Mouse (Mus musculus): ENCODE measurements around the gene H3f3b.

DNA sequence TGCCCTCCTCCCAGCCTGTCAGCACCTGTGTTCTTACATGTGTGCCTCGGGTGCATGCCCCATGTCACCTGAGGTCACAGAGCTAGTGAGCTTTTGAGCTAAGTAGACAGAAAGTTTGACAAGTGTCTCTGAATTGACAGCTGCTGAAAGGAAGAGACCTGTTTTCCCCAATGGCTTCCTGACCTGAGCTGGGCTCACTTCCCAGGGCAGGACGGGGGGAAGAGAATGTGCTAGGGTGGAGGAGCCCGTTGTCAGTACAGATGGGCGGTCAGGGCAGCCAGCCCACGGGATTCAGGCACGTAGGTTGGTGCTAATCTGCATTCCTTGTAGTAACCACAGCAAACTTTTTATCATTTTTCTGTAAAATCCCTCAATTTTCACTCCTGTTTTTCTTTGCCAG, 12.8 kb upstream of the H3f3b start:
- TF ChIP-seq POLR2A (IDR thresholded peaks at IDR 0.05; ENCODE audit: extremely low read depth, insufficient read depth, low read length) (no peak), CTCF (IDR thresholded peaks at IDR 0.05; ENCODE audit: extremely low read depth, insufficient read depth, low read length) (no peak)
